ENCODE assay signal across 21 mouse cellular contexts in genomic region chr12:84572341-84572720, GRCm38 (mm10). TPM values are rescaled to one million over a fixed set of nuclear protein-coding genes. Genes with fewer than 3 reads are reported as not detected.
DNase-seq lines count a peak whose midpoint lies in the region; ATAC-seq and TF ChIP-seq lines count a peak whose summit lies in the region.
"Had no signal": no experiment of that assay in that cellular context is flagged by ENCODE, and none has a peak within 500 bp of the region (broad histone marks: within the 10 kb centered on the region; RNA-seq: fewer than 3 reads in every experiment).

No protein-coding gene starts in this region.

- TF ChIP-seq CTCF in liver, postnatal 0 days (IDR thresholded peaks at IDR 0.05; ENCODE audit: low read depth), result no peak

- H3K9ac ChIP-seq in embryonic facial prominence, embryonic 11.5 days (replicated peaks; ENCODE audit: low read length), result no peak overlapping the region
- no peak overlapping the region for H3K9ac ChIP-seq in midbrain, embryonic 16.5 days (ENCODE audit: low read depth, low read length)
- H3K9ac ChIP-seq in limb, embryonic 13.5 days, result no peak overlapping the region
- H3K9ac ChIP-seq in liver, postnatal 0 days (replicated peaks), result no peak overlapping the region
- H3K9ac ChIP-seq: embryonic facial prominence, embryonic 13.5 days; kidney, embryonic 15.5 days had no signal

- no peak for DNase-seq in embryonic facial prominence, embryonic 11.5 days (ENCODE audit: low spot score)
- DNase-seq in embryonic facial prominence, embryonic 10.5 days (ENCODE audit: low spot score), result no peak
- peak; percentile 30 for DNase-seq in midbrain, embryonic 10.5 days (ENCODE audit: low spot score)
- DNase-seq in Muller cell, postnatal 12 days (ENCODE audit: inconsistent ontology term), result peak; percentile 22
- no peak for DNase-seq in liver, postnatal 0 days
- DNase-seq: cerebellum, adult 9-10 months; gastrocnemius, postnatal 14 days; kidney, adult 11 months; layer of hippocampus, postnatal 36 days; lung, postnatal 10 days; right cerebral cortex, postnatal 14 days had no signal

- H3K4me1 ChIP-seq in embryonic facial prominence, embryonic 11.5 days (ENCODE audit: control insufficient read depth, insufficient read depth, low read length), result no peaks in the 10 kb centered on the region; the same call in 1 of the 2 replicates
- H3K4me1 ChIP-seq in embryonic facial prominence, embryonic 10.5 days, result peaks cover 30% of the 10 kb centered on the region
- H3K4me1 ChIP-seq in midbrain, embryonic 10.5 days, result peaks cover 27% of the 10 kb centered on the region
- H3K4me1 ChIP-seq in midbrain, embryonic 16.5 days (ENCODE audit: control insufficient read depth, insufficient read depth, low read length), result peaks cover 2% of the 10 kb centered on the region; the same call in 1 of the 2 replicates
- peaks cover 25% of the 10 kb centered on the region for H3K4me1 ChIP-seq in limb, embryonic 13.5 days
- H3K4me1 ChIP-seq in liver, postnatal 0 days (ENCODE audit: insufficient read depth), result 0 out of 2 replicates have a peak, but pooled peaks cover 4% of the 10 kb centered on the region

- TF ChIP-seq EP300 in liver, postnatal 0 days (IDR thresholded peaks at IDR 0.05; ENCODE audit: low read depth), result no peak

- no peak overlapping the region for H3K27ac ChIP-seq in embryonic facial prominence, embryonic 11.5 days (replicated peaks; ENCODE audit: low read depth, low read length)
- H3K27ac ChIP-seq in embryonic facial prominence, embryonic 10.5 days (replicated peaks), result no peak overlapping the region
- no peak overlapping the region for H3K27ac ChIP-seq in midbrain, embryonic 10.5 days (replicated peaks)
- no peak overlapping the region for H3K27ac ChIP-seq in midbrain, embryonic 16.5 days (ENCODE audit: low read length)
- no peak overlapping the region for H3K27ac ChIP-seq in limb, embryonic 13.5 days
- H3K27ac ChIP-seq in liver, postnatal 0 days (ENCODE audit: low read depth), result no peak overlapping the region
- H3K27ac ChIP-seq: embryonic facial prominence, embryonic 13.5 days; heart, adult 2 months; kidney, embryonic 15.5 days; stomach, postnatal 0 days had no signal

- WGBS in embryonic facial prominence, embryonic 11.5 days, result 1% methylated on average over 7 of the region's 7 CpGs
- WGBS in embryonic facial prominence, embryonic 10.5 days, result 2% methylated on average over 7 of the region's 7 CpGs
- under 1% methylated on average over 7 of the region's 7 CpGs for WGBS in midbrain, embryonic 10.5 days
- WGBS in midbrain, embryonic 16.5 days, result 5% methylated on average over 7 of the region's 7 CpGs
- 5% methylated on average over 7 of the region's 7 CpGs for WGBS in limb, embryonic 13.5 days
- 8% methylated on average over 7 of the region's 7 CpGs for WGBS in liver, postnatal 0 days (ENCODE audit: insufficient replicate concordance)

- no peak overlapping the region for H3K4me2 ChIP-seq in embryonic facial prominence, embryonic 11.5 days (ENCODE audit: low read depth, low read length)
- no peak overlapping the region for H3K4me2 ChIP-seq in midbrain, embryonic 16.5 days (ENCODE audit: low read length)
- peak overlapping the region; percentile 39; the same call in 1 of the 2 replicates for H3K4me2 ChIP-seq in limb, embryonic 13.5 days (replicated peaks)
- H3K4me2 ChIP-seq in liver, postnatal 0 days (ENCODE audit: low read depth, low read length), result no peak overlapping the region

- H3K27me3 ChIP-seq in embryonic facial prominence, embryonic 11.5 days (ENCODE audit: control insufficient read depth, insufficient read depth, low read length), result peaks cover 59% of the 10 kb centered on the region
- H3K27me3 ChIP-seq in embryonic facial prominence, embryonic 10.5 days (replicated peaks; ENCODE audit: low read depth, poor library complexity, severe bottlenecking), result peaks cover 99% of the 10 kb centered on the region
- peaks cover 100% of the 10 kb centered on the region for H3K27me3 ChIP-seq in midbrain, embryonic 10.5 days (ENCODE audit: low read depth, poor library complexity, severe bottlenecking)
- peaks cover 41% of the 10 kb centered on the region for H3K27me3 ChIP-seq in midbrain, embryonic 16.5 days (ENCODE audit: control insufficient read depth, insufficient read depth, low read depth, low read length)
- peaks cover 97% of the 10 kb centered on the region for H3K27me3 ChIP-seq in limb, embryonic 13.5 days
- peaks cover 71% of the 10 kb centered on the region for H3K27me3 ChIP-seq in liver, postnatal 0 days (ENCODE audit: insufficient read depth, low read length)

- no peak for ATAC-seq in embryonic facial prominence, embryonic 11.5 days (replicated peaks; ENCODE audit: insufficient number of reproducible peaks, low FRiP score, low TSS enrichment, low read depth)
- no peak for ATAC-seq in midbrain, embryonic 16.5 days
- ATAC-seq in limb, embryonic 13.5 days (ENCODE audit: low FRiP score, low read depth), result no peak
- no peak for ATAC-seq in liver, postnatal 0 days
- ATAC-seq: forebrain, embryonic 14.5 days had no signal

- no peaks in the 10 kb centered on the region for H3K36me3 ChIP-seq in embryonic facial prominence, embryonic 11.5 days (replicated peaks; ENCODE audit: control insufficient read depth, insufficient read depth, low read depth, low read length)
- no peaks in the 10 kb centered on the region for H3K36me3 ChIP-seq in embryonic facial prominence, embryonic 10.5 days (replicated peaks)
- H3K36me3 ChIP-seq in midbrain, embryonic 10.5 days, result no peaks in the 10 kb centered on the region
- H3K36me3 ChIP-seq in midbrain, embryonic 16.5 days (ENCODE audit: control insufficient read depth, insufficient read depth, low read length), result no peaks in the 10 kb centered on the region
- H3K36me3 ChIP-seq in limb, embryonic 13.5 days, result no peaks in the 10 kb centered on the region
- no peaks in the 10 kb centered on the region for H3K36me3 ChIP-seq in liver, postnatal 0 days (replicated peaks; ENCODE audit: insufficient read depth, low read length)
- H3K36me3 ChIP-seq: embryonic facial prominence, embryonic 13.5 days; kidney, embryonic 15.5 days had no signal

- no peaks in the 10 kb centered on the region for H3K9me3 ChIP-seq in embryonic facial prominence, embryonic 11.5 days (replicated peaks; ENCODE audit: control insufficient read depth, low read length)
- H3K9me3 ChIP-seq in embryonic facial prominence, embryonic 10.5 days, result no peaks in the 10 kb centered on the region
- no peaks in the 10 kb centered on the region for H3K9me3 ChIP-seq in midbrain, embryonic 10.5 days (replicated peaks)
- no peaks in the 10 kb centered on the region for H3K9me3 ChIP-seq in midbrain, embryonic 16.5 days (replicated peaks; ENCODE audit: control insufficient read depth, low read length, poor library complexity, severe bottlenecking)
- no peaks in the 10 kb centered on the region for H3K9me3 ChIP-seq in limb, embryonic 13.5 days
- H3K9me3 ChIP-seq in liver, postnatal 0 days (ENCODE audit: low read length), result no peaks in the 10 kb centered on the region
- H3K9me3 ChIP-seq: embryonic facial prominence, embryonic 13.5 days; kidney, embryonic 15.5 days had no signal

- H3K4me3 ChIP-seq in embryonic facial prominence, embryonic 11.5 days (ENCODE audit: low read depth, low read length), result 0 out of 2 replicates have a peak overlapping the region, but pooled peaks have one; percentile 10
- H3K4me3 ChIP-seq in embryonic facial prominence, embryonic 10.5 days, result no peak overlapping the region
- H3K4me3 ChIP-seq in midbrain, embryonic 10.5 days, result 0 out of 2 replicates have a peak overlapping the region, but pooled peaks have one; percentile 14
- H3K4me3 ChIP-seq in midbrain, embryonic 16.5 days (ENCODE audit: low read depth, low read length), result no peak overlapping the region
- no peak overlapping the region; the same call in 1 of the 2 replicates for H3K4me3 ChIP-seq in limb, embryonic 13.5 days
- no peak overlapping the region for H3K4me3 ChIP-seq in liver, postnatal 0 days (ENCODE audit: low read depth, low read length)
- H3K4me3 ChIP-seq: heart, adult 2 months had no signal

RNA-seq across cellular contexts. Expression of gene Vsx2, which starts 2.8 kb away (rescaled TPM):
- 3.6 and 10.1 TPM in 2 replicates for polyA plus RNA-seq in embryonic facial prominence, embryonic 11.5 days (2014; fragmentation: Nextera tagmentation; extraction: Ambion mirVana)
- 2.8 and 3.2 TPM in 2 replicates for polyA plus RNA-seq in embryonic facial prominence, embryonic 10.5 days (2016; fragmentation: Nextera tagmentation; extraction: Ambion mirVana)
- 1.0 and 1.9 TPM in 2 replicates for polyA plus RNA-seq in midbrain, embryonic 10.5 days (2016; fragmentation: Nextera tagmentation; extraction: Ambion mirVana)
- 1.5 and 1.9 TPM in 2 replicates for polyA plus RNA-seq in midbrain, embryonic 16.5 days (2015; fragmentation: Nextera tagmentation; extraction: Ambion mirVana)
- 0.25 and 0.33 TPM in 2 replicates for polyA plus RNA-seq in limb, embryonic 13.5 days (2015; fragmentation: Nextera tagmentation; extraction: Ambion mirVana)
- polyA plus RNA-seq in liver, postnatal 0 days (2015; fragmentation: Nextera tagmentation; extraction: Ambion mirVana), result not detected in 2 replicates
- polyA plus RNA-seq: forebrain, embryonic 14.5 days; heart, adult 2 months; heart, embryonic 14.5 days; kidney, embryonic 15.5 days; liver, adult 2 months; liver, embryonic 16.5 days; stomach, postnatal 0 days had no signal

RNA-seq across cellular contexts. Expression of gene Abcd4, which starts 44.9 kb away (rescaled TPM):
- 6.3 and 6.5 TPM in 2 replicates for polyA plus RNA-seq in embryonic facial prominence, embryonic 11.5 days (2014; fragmentation: Nextera tagmentation; extraction: Ambion mirVana)
- 12.7 and 13.6 TPM in 2 replicates for polyA plus RNA-seq in embryonic facial prominence, embryonic 10.5 days (2016; fragmentation: Nextera tagmentation; extraction: Ambion mirVana)
- polyA plus RNA-seq in midbrain, embryonic 10.5 days (2016; fragmentation: Nextera tagmentation; extraction: Ambion mirVana), result 13.3 TPM in 2 replicates
- 13.9 and 14.5 TPM in 2 replicates for polyA plus RNA-seq in midbrain, embryonic 16.5 days (2015; fragmentation: Nextera tagmentation; extraction: Ambion mirVana)
- 18.6 and 19.7 TPM in 2 replicates for polyA plus RNA-seq in limb, embryonic 13.5 days (2015; fragmentation: Nextera tagmentation; extraction: Ambion mirVana)
- polyA plus RNA-seq in liver, postnatal 0 days (2015; fragmentation: Nextera tagmentation; extraction: Ambion mirVana), result 2.1 and 2.7 TPM in 2 replicates

Comparison
In these comparisons a context has a peak if more than half of its experiments do, and no peak if none do; other contexts are left out.
1. H3K4me3 ChIP-seq: peak in embryonic facial prominence, embryonic 11.5 days (single experiment) and midbrain, embryonic 10.5 days (single experiment); none in embryonic facial prominence, embryonic 10.5 days (single experiment), midbrain, embryonic 16.5 days (single experiment), limb, embryonic 13.5 days (single experiment) and liver, postnatal 0 days (single experiment).
2. DNase-seq: peak in midbrain, embryonic 10.5 days (single experiment) and Muller cell, postnatal 12 days (single experiment); none in embryonic facial prominence, embryonic 11.5 days (single experiment), embryonic facial prominence, embryonic 10.5 days (single experiment) and liver, postnatal 0 days (single experiment).